Mouse (Mus musculus) cortical plate, adult 2 months (tissue): ENCODE data around the gene Abat.
"Not testable (repeated sequence)": the region's sequence is repeated elsewhere in the genome, so short reads cannot be mapped to it uniquely, and the experiment has no call there.

ENCODE experiments used
- CTCF ChIP-seq: fragments of 200-500 bp; IDR thresholded peaks from 2 replicates; pipeline ENCODE4 v1.5.1; 2011; ENCODE audit warnings: mild to moderate bottlenecking, control low read depth, low read length; ENCODE audit not compliant: insufficient read depth; ENCODE audit errors: extremely low read depth
- POLR2A ChIP-seq: fragments of 200-500 bp; IDR thresholded peaks from 2 replicates; pipeline ENCODE4 v1.6.1; 2011; ENCODE audit warnings: mild to moderate bottlenecking, low read length, control low read depth; ENCODE audit not compliant: insufficient read depth; ENCODE audit errors: extremely low read depth

DNA sequence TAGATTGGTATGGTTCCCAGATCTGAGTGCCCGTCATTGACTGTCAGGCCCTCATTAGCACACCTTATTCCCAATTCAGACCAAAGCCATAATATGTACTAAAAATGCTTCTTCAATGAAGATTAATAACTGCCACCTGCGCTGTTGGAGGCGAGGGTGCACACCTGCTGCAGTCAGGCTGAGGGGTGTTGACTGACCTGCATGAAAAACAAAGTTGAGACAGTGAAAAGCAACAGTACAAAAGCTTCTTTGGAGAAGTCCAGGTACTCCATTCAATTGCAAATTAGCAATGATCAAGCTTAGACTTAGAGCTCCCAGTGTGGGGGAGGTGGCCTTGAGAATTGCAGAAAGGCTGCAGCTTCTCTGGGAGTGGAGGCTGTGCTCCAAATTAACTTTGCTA lies 42.1 kb downstream of the Abat start:
- not testable (repeated sequence) for TF ChIP-seq CTCF, POLR2A
